Mouse (Mus musculus) WW6 (cell line): ENCODE data around the gene Epha1.

Source experiments
- DNase-seq: peaks from one replicate; pipeline ENCODE4 v3.0.0-alpha.2; 2013; ENCODE audit warnings: low read depth, low spot score

Epha1 gene

DNA sequence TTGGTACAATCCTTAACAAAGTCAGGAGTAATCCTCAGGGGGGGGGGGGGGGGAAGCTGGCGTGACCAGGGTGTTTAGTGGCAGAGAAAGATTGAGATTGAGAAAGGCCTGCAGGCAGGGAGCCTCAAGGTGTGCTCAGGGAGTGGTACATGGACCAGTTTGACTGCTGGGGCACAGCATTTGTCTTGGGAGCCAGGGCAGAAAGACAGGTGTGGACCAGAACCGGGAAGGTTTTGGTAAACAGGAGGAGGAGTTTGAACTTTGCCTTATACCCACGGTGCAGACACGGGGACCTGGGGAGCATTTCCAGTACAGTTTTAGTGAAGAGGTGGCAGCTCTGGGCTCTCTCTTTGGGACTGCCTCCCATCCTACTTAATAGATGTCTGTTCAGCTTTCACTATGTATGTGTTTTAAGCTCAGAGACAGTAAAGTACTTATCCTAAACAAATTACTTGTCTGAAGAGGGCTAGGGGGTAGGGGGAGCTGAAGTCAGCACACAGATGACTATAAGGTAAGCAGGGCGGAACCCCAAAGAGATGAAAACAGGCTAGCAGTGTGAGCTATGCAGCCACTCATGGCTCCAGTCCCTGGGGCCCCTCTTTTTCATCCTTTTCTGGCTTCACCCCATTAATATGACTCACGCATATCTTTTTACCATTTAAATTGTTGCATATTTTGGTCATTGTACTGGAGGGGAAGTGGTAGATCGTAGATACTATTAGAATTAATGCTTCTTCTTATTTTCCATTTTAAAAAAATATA is 782 bp upstream of the Epha1 start:
- DNase-seq, result no peak

DNA sequence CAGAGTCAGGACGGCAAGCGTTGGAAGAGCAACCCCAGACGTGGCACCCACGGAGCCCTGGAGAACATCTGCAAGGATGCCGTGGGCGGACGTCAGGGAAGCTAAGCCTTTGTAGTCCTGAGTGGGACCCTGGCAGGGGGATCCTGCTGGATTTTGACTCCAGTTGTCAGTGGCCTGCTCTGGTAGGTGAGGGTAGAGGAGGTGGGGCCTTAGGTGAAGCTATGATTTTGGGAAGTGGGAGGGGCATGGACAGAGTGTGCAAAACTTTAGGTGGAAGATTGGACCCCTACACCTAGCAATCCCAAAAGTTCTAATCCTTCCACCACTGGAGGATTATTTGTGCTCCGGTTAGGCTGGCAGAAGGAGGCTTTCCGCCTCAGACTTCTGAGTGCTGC is 650 bp downstream of the Epha1 start:
- no peak for DNase-seq

DNA sequence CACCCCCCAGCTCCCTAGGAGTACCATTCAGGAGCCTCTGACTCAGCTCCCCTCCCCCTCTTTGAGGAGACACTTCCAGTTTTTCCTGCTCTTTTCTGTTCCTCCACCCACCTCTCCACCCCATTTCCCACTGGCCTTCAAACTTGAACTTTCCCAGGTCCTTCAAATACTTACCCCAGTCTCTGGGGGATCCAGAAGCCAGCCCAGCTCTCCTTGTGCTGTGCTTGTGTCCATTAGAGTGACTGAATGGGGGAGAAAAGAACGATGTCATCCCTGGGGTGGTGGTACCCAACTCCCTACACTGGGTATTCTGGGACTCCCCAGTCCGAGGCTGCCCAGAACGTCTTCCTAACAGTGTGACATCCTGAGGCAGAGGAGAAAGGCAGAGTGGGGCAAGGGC is 1.1 kb downstream of the Epha1 start:
- DNase-seq, result no peak

DNA sequence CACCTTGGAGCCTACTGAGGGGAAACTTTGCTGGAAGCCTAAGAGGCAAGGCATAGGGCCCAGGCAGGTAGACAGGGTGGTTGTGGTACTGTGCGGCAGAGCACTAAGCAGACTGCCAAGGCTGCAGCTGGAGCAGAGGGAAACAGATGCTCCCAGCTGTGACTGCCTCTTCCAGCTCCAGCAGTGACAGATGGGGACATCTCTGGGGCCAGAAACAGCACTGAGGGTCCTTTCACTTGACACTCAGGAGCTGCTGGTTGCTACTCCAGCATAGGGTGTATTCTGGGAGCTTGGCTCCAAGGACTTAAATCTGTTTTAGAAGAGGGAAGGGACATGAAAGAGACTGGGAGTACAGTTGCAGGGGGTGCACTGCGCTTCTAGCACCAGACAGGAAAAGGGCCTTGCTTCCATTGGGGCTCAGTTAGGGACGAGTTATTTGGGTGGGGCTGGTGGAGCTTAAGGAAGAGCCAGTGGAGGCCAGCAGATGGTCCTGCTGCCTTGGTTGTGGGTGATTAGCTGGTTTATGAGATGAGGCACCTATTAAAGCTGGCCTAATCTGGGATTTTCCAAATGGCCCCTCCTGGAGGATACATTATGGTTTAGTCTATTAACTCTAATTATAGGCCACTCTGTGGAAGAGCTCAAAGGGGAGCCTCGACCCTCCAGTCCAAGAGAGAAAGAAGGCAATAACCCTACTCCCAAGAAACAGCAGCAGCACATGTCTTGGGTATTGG is 2.3 kb downstream of the Epha1 start:
- DNase-seq, result no peak

DNA sequence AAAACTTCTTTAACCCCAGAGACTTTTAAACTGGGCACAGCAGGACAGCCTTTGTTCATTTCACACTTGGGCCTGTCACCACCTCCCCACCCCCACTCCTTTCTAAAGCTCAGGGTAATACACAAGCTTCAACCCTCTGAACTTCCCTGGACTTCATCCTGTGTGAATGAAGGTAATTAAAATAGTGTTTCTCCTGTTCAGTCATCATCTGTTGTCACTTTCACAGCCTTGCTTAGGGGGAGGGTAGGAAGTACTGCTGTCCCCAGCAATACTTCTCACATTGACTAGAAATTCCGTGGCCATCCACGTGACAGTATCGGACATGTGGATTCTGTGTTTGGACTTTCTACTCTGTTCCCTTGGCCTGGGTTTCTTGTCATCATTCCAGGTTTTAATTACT is 3.2 kb downstream of the Epha1 start:
- DNase-seq, result no peak

DNA sequence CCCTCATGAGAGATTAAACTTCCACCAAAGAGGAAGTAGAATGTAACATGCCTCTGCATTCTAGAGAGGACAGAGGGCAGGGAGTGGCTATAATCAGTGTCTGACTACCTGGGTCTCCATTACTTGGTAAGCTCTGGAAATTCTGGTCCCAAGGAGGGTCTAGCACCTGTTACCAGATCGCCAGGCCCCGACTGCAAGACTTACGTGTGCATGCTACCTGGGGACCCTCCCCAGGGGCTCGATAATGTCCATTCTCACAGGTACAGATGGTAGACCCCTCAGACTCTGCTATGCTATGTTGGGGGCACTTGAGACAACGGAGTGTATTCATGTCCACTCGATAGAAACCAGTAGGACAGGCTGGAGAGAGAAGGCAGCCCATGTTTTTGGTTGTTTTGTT is 7.9 kb downstream of the Epha1 start:
- DNase-seq, result no peak

DNA sequence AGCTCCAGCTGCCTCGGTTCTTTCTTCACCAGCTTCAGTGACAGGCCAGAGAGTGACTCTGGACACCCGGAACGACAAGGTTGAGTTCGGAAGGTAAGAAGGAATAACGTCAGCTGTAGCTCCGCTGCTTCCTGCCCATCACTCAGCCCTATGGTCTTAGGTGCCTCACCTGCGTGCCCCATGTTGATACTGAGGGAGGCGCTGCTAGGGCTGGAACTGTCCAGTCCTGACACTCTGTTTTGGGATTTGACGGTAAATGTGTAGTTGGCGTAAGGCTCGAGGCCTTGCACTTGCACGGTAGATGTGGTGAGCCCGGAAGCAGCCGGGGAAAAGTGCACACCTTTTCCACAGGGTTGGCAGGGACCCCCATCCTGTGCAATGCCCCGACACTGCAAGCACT is 8.5 kb downstream of the Epha1 start:
- DNase-seq, result no peak

DNA sequence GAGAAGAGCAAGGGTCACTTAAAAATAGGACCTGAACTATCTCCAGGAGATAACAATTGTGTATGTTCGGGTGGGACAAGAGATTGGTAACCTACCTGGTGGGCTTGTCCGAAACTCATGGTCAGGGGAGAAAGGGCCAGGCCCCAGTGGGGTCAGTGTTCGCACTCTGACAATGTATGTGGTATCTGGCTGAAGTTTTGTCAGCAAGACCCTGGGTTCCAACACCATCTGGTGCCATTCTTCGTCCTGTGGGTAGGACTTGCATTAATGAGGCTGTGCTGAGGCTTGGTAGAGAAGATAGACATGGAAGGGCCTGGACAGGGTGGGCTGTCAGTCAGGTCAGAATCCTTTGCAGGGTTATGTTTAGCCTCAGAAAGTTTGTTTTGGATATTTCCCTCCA is 9.0 kb downstream of the Epha1 start:
- DNase-seq, result no peak

DNA sequence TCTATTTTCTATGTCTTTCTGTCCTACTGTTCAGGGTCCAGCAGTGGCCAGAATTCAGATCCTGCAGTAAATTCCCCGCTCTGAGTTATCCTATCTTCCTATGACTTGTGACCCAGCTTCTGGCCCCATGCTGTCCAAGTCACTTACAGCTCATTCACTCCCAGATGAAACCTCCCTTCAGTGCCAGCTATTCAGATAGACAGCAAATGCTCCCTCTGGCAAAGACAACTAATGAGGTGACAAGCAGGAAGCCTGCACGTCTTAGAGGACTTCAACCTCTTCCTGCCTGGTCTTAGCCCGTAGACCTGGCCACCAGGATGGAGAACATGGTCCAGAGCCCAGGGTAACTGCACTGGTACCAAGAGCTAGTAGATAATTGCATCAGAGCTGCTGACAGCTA is 10.1 kb downstream of the Epha1 start:
- DNase-seq, result no peak

DNA sequence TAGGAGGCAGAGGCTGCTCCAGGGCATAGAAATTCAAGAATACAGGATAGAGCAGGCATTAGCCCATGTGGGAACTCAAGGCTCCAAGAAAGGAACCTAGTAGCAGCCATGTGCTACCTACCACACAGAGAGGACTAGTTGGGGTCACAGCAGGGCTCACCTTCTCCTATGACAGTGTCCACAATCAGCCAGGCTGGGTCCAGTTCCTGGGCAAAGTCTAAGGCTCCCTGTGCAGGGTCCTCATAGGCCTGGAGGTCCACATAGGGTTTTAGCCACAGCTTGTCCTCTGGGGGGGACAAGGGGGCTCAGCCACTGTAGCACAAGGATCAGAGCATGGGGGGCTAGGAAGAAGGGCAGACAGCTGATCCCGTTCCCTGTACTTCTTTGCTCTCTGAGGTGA is 10.6 kb downstream of the Epha1 start:
- DNase-seq, result no peak

DNA sequence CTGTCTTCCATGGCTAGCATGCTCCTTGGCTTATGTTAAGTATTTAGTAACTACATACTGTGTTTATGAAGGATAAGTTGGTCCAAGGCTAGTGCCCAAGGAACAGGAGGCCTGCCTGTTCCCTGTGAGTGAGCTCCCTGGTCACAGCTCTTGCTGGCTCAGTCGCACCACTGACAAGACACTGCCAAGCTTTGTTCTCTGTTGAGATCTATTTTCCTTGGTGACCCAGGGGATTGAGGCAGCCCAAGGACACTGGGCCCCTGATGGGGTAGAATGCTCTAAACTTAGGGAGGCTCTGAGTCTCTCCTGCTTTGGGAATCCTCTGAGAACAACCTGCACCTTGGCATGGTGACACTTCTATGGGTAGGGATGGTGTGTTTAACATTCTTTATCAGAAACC is 11.0 kb downstream of the Epha1 start:
- DNase-seq, result no peak

DNA sequence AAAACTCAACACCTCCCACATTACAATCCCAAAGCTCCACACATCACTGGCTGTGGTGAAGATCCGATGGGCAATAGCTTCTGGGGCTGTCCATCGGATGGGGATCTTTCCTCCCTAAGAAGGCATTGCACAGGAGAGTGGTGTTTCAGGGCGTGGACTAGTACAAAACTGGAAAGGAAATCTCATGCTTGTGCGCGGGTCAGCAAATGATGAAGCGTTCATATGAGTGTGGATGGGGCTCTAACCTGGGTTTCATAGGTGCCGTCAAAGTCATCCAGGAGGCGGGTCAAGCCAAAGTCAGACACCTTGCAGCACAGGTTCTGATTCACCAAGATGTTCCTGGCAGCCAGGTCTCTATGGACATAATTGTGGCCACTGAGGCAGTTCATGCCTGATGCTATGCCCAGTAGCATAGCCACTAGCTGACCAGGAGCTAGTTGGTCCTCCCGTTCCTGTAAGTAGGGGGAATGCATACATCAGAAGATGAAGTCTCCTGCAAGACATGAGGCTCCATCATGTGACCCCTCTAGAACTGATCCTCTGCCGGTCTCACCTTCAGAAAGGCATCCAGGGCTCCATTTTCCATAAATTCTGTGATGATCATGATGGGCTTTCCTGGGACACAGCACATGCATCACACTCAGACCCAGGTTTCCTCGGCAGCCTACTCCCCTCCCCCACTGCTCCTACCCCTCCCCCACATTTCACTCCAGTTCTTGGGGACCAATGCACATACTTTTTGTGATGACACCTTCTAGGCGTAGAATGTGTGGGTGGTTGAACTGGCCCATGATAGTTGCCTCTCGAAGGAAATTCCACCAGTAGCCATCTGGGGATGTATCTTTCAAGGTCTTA is 11.8 kb downstream of the Epha1 start:
- no peak for DNase-seq

DNA sequence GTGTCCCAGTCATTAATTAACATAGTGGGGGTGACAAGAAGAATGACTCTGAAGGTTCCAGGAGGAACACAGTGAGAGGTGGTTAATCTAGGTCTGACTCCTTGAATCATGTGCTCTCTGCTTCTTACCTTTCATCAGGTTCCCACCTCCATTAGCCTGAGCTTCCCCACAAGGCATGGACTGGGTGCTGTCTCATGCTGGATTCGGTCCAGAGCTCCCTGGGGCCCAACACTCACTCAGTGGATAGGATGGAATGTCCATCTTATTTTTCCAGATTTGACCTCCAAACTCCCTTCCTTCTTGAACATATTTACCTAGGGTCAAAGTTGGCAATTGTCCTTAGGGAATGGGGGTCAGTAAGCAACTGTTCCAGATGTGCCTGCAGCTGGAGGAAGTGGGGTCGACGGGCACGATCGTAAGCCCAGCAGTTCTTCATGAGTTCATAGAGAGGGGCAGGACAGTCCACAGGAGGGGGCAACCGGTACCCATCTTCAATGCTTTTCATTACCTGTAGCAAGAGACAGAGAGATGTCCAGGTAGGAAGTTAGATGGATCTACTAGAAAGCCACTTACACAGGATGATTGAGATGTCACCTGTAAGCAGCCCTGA is 12.7 kb downstream of the Epha1 start:
- no peak for DNase-seq

DNA sequence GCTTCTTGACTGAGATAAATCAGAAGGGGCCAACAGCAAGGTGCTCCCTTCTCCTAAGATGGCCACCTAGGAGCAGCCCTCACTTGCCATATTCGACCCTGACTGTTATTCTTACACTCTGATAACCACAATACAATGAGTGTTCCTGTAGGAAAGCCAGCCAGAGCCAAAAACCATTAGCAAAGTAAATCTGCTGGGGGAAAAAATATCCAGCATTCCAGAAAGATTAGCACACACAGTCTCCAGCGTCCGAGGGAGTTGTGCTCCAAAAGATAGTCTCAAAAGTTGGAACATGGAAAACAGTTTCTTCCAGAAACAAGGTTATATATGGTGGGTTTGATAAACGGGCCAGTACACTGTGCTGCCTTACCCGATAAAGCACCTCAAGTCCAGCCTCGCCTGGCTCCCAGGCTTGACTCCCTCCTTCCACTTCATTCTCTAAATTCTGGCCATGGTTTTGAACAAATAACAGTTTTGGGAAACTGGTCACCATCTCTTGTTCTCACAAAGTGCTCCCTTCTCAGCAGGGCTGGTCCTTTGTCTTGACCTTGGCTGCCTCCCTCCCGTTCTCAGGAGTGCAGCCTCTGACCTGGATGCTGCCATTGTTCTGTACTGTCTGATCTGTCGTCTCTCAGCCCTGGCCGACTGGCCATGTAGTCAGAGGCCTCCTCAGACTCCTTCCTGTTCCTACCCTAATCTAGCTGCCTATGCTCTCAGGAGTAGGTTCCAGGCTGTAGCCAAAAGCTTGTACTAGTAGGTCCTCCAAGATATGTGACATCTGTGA is 13.5 kb downstream of the Epha1 start:
- DNase-seq, result no peak

DNA sequence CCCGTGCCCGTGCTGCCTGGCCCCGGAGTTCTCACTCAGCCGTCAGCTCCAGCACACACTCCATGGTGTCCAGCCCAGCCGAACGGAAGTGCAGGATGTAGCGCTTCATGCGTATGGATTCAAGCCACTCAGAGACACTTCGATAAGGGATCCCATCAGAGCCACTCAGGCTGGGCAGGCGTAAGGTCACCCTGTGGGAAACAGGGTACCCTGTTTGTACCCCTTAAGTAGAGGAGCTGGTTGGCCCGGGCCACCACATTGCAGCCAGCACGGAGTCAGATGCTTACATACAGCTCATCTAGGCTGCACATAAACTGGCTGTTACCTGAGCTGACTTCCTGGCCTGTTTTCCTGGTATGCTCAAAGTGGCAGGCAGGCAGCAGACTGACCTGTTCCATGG is 14.2 kb downstream of the Epha1 start:
- DNase-seq, result no peak

DNA sequence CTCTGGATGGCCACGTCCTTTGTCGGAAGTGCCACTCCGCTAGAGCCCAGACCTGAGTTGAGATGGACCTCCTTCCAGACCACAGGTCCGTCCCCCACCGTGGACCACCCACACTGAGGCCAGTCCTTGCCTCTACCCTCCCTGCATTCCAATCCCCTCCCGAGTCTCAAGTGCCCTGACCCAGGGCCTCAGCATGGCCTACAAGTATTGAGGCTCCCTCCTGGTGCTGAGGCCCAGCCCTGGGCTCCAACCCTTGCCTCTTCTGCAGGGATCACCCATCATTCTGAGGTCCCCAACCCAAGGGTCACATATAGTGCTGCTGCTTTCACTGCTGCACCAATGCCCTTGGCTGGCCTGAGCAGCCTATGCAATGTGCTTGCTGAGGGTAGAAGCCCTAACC is 15.2 kb downstream of the Epha1 start:
- no peak for DNase-seq

DNA sequence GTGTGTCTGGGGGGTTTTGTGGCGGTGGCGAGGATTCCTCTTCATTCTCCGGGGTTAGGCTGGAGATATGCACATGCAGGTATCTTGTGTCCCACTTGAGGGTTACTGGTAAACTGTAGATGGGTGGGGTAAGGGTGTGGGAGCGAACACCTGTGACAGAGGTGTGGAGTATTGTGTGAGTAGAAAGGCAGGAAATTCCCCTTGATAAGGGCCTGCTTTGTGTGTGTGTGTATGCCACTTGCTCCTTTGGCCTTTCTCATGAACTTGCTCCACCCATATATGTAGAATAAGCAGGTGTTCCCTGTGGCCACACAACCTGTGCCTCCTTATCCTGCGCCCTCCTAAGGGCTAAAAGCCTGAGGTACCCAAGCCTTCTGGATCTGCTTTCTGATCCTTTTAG is 16.2 kb downstream of the Epha1 start:
- no peak for DNase-seq

DNA sequence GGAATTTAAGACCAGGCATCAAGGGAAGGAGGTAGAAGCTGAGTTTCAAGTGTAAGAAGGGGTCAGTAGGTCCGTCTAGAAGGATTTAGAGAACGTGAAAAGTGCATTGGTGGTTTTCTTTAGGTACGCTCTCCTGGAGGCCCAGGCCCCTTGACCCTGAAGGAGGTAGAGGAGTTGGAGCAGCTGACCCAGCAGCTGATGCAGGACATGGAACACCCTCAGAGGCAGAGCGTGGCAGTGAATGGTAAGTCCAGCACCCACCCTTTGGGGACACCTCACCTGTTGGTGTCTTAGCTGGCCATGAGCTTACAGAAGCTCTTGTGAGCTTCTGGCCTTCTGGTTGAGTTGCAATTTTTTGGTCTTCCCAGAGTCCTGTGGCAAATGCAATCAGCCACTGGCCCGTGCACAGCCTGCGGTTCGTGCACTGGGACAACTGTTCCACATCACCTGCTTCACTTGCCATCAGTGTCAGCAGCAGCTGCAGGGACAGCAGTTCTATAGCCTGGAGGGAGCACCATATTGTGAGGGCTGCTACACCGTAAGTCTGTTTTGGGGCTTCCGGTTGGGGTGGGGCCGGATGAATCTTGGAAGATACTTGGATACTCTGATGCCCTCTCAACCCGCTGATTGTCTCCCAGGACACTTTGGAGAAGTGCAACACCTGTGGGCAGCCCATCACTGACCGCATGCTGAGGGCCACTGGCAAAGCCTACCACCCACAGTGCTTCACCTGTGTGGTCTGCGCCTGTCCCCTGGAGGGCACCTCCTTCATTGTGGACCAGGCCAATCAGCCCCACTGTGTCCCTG is 17.1 kb downstream of the Epha1 start:
- DNase-seq, result no peak

DNA sequence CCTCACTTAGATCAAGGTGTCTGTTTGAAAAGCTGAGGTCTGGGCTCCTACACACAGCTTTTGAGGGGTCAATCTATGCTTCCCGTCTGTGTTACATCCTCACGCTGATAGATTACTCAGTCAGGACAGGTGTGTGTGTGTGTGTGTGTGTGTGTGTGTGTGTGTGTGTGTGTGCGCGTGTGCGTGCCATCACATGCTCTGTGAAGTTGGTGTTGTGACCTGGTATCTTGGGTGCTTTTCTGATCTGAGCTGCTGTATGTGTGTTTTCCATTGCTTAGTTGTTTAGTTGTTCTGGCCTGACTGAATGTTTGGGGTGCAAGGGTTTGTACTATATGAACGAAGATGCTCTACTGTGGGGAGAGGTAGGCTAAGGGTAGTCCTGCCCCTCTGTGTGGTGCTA is 17.7 kb downstream of the Epha1 start:
- no peak for DNase-seq
